Mouse (Mus musculus) stomach, embryonic 16.5 days (tissue): ENCODE measurements around the gene Snai3. TPM values are rescaled to one million over a fixed set of nuclear protein-coding genes. Genes with fewer than 3 reads are reported as not detected.

Experiments used
- ATAC-seq: fragments of 200-750 bp; cut with Nextera tagmentation; 2 replicates; pipeline ENCODE4 v1.8.0; 2017; ENCODE audit warnings: moderate number of reproducible peaks, moderate TSS enrichment; ENCODE audit not compliant: insufficient read depth, low FRiP score
- H3K27ac ChIP-seq: fragments of 300-500 bp; sonication (generic); 2 replicates; pipeline ENCODE4 v1.5.1; 2014; ENCODE audit warnings: low read length
- H3K27me3 ChIP-seq: fragments of 300-500 bp; sonication (generic); 2 replicates; pipeline ENCODE4 v1.6.1; 2014; ENCODE audit warnings: low read length, control low read depth, mixed read lengths; ENCODE audit not compliant: control insufficient read depth, insufficient read depth
- H3K36me3 ChIP-seq: fragments of 300-500 bp; sonication (generic); 2 replicates; pipeline ENCODE4 v1.6.1; 2014; ENCODE audit warnings: low read length; ENCODE audit not compliant: control insufficient read depth, insufficient read depth
- H3K4me1 ChIP-seq: fragments of 300-500 bp; sonication (generic); 2 replicates; pipeline ENCODE4 v1.6.1; 2014; ENCODE audit warnings: low read length, control low read depth, mixed read lengths; ENCODE audit not compliant: control insufficient read depth, insufficient read depth
- H3K4me2 ChIP-seq: fragments of 300-500 bp; sonication (generic); 2 replicates; pipeline ENCODE4 v1.6.1; 2014; ENCODE audit warnings: low read depth, low read length, mixed read lengths
- H3K4me3 ChIP-seq: fragments of 300-500 bp; sonication (generic); replicated peaks from 2 replicates; pipeline ENCODE4 v1.5.1; 2014; ENCODE audit warnings: mild to moderate bottlenecking, low read length
- H3K9ac ChIP-seq: fragments of 300-500 bp; sonication (generic); 2 replicates; pipeline ENCODE4 v1.6.1; 2014; ENCODE audit warnings: low read length
- H3K9me3 ChIP-seq: fragments of 300-500 bp; sonication (generic); replicated peaks from 2 replicates; pipeline ENCODE4 v1.6.1; 2016; ENCODE audit warnings: low read length, control low read depth; ENCODE audit not compliant: control insufficient read depth
- WGBS: fragments of 180-500 bp; shearing (Covaris S2); extraction: QIAGEN DNeasy Blood & Tissue Kit; methylation state at CpG from one replicate; pipeline ENCODE4 v1.1.7; 2014; 5-methylcytosine and 5-hydroxymethylcytosine counted together
- polyA plus RNA-seq: library from polyadenylated mRNA; unstranded; fragments of >200 nt; fragmentation: Nextera tagmentation; extraction: Ambion mirVana; gene quantifications from 2 replicates; pipeline ENCODE4 v1.2.1, GENCODE M21; 2015

Gene Snai3
- polyA plus RNA-seq, 1 experiment from 2014 or later: 1.2 TPM

GRCm38 (mm10) chr8:122437708-122438331 is 22.7 kb downstream of the Snai3 start:
- Histone ChIP-seq H3K4me1 (peaks cover 23% of the 10 kb centered on the region), H3K36me3 (0 out of 2 replicates have a peak, but pooled peaks cover 8% of the 10 kb centered on the region), H3K27me3 (no peaks in the 10 kb centered on the region), H3K9me3 (no peaks in the 10 kb centered on the region; the same call in 1 of the 2 replicates), H3K9ac (peak overlapping the region; percentile 60), H3K4me2 (peak overlapping the region; percentile 15; the same call in 1 of the 2 replicates), H3K27ac (peak overlapping the region; percentile 64), H3K4me3 (peak overlapping the region; percentile 8; the same call in 1 of the 2 replicates)
- WGBS: 80% methylated on average over 13 of the region's 13 CpGs
- ATAC-seq: no peak

GRCm38 (mm10) chr8:122436586-122437125 is 23.9 kb downstream of the Snai3 start:
- H3K4me2 ChIP-seq: no peak overlapping the region
- no peak overlapping the region for H3K9ac ChIP-seq
- H3K4me1 ChIP-seq: peaks cover 19% of the 10 kb centered on the region
- H3K27me3 ChIP-seq: no peaks in the 10 kb centered on the region
- H3K36me3 ChIP-seq: 0 out of 2 replicates have a peak, but pooled peaks cover 8% of the 10 kb centered on the region
- no peak for ATAC-seq
- no peaks in the 10 kb centered on the region; the same call in 1 of the 2 replicates for H3K9me3 ChIP-seq
- no peak overlapping the region for H3K27ac ChIP-seq
- WGBS: 85% methylated on average over 20 of the region's 20 CpGs
- H3K4me3 ChIP-seq: no peak overlapping the region

- H3K4me2 ChIP-seq: no peak overlapping the region
- peaks cover 22% of the 10 kb centered on the region for H3K4me1 ChIP-seq
- H3K9ac ChIP-seq: no peak overlapping the region
- WGBS: 98% methylated on average over 9 of the region's 9 CpGs
- H3K9me3 ChIP-seq: no peaks in the 10 kb centered on the region; the same call in 1 of the 2 replicates
- no peak overlapping the region for H3K27ac ChIP-seq
- ATAC-seq: no peak
- H3K27me3 ChIP-seq: no peaks in the 10 kb centered on the region
- no peak overlapping the region for H3K4me3 ChIP-seq
- 0 out of 2 replicates have a peak, but pooled peaks cover 8% of the 10 kb centered on the region for H3K36me3 ChIP-seq
Observed at GRCm38 (mm10) chr8:122436146-122436545, 24.4 kb downstream of the Snai3 start.

DNA sequence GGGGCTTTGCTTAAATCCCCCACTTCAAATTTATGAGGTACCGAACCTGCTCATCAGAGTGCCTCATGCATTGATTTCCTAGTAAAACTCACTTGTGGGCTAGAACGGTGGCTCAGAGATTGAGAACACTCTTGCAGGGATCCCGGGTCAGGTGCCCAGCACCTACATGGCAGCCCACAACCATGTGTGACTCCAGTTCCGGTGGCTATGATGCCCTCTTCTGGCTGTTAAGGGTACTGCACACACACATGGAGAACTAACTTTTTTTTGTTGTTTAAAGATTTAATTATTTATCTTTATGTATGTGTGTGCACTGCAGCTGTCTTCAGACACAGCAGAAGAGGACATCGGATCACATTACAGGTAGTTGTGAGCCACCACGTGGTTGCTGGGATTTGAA is 25.2 kb downstream of the Snai3 start:
- WGBS: 91% methylated on average over 6 of the region's 6 CpGs

DNA sequence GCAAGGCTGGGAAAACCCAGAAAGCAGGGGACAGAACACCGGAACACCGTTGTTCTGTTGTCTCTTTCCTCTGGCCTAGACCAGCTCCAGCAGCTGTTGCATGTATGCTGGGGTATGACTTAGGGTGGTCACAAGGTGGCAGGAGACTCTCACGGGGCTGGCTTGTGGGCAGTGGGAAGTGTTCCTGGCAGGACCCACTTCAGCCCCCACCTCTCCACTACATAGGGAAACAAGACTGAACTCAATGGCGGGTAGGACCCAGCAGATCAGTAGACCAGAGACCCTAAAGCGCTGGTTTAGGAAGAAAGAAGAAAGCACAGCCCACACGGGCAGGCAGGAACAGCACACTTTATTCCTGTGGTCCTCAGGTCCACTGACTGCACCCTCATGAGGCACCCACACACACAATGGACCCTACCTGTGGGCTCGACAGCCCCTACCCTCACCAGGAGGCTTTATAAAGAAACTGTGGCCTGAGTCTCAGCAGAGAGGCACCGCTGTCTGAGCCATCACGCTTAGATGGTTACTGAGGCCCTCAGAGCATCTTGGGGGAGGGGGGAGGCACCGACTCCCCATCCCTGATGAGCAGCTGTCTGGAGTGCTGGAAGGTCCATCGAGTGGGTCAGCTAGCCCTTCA is 27.1 kb downstream of the Snai3 start:
- peak overlapping the region; percentile 86 for H3K9ac ChIP-seq
- 58% methylated on average over 11 of the region's 11 CpGs for WGBS
- ATAC-seq: 0 out of 2 replicates have a peak, but pooled peaks have one; percentile 0
- peaks cover 19% of the 10 kb centered on the region for H3K4me1 ChIP-seq
- H3K9me3 ChIP-seq: no peaks in the 10 kb centered on the region; the same call in 1 of the 2 replicates
- H3K4me3 ChIP-seq: peak overlapping the region; percentile 65
- H3K4me2 ChIP-seq: peak overlapping the region; percentile 83
- H3K27ac ChIP-seq: peak overlapping the region; percentile 86; the same call in 1 of the 2 replicates
- H3K27me3 ChIP-seq: no peaks in the 10 kb centered on the region
- 0 out of 2 replicates have a peak, but pooled peaks cover 4% of the 10 kb centered on the region for H3K36me3 ChIP-seq

More for the DNA sequence above, 25.2 kb downstream of the Snai3 start:
- Histone ChIP-seq H3K4me1 (peaks cover 22% of the 10 kb centered on the region), H3K4me3 (no peak overlapping the region), H3K9me3 (no peaks in the 10 kb centered on the region; the same call in 1 of the 2 replicates), H3K9ac (no peak overlapping the region), H3K27ac (no peak overlapping the region), H3K36me3 (0 out of 2 replicates have a peak, but pooled peaks cover 8% of the 10 kb centered on the region), H3K27me3 (no peaks in the 10 kb centered on the region), H3K4me2 (no peak overlapping the region)
- ATAC-seq: no peak

DNA sequence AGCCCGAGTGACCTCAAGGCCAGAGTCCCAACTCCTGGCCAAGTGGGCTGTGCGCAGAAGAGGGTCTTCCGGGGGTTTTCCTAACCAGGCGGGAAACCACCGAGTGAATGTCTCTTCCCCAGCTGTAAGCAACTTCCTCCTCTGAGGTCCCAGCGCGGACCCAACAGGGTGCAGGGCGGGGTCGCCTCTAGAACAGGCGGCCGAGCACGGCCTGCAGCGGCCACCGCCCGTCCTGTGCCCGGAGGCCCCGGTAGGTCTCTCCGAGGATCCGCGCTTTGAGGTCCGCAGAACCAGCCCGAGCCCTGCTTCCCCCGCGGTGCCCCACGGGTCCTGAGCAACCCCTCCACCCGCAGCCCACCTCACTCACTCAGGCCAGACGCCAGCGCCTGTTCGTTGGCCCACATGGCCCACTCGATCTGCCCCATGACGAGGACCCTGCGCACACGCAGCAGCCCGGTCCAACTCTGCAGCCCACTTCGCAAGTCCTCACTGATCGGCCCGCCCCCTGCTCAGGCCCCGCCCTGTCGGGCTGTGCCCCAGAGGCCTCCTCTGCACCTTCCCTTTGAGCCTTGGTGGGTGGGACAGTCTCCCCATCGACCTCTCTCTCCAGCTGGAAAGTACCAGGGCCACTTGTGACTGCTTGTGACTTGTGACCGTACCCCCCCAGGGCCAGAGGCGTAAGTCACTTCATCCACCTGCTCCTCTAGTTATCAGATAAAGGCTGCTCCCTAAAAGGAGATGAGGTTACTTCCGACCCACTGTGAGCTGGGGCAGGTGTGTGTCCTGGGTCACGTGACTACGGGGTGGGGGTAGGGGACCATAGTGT is 27.9 kb downstream of the Snai3 start, which contains the start of gene Cyba:
Cyba (minus strand) TSS at position 488 of the 826 bp plus-strand sequence.
- H3K4me2 ChIP-seq: peak within 1 kb of the TSS; percentile 83
- H3K4me3 ChIP-seq: peak within 1 kb of the TSS; percentile 65
- H3K9me3 ChIP-seq: no peaks in the 10 kb centered on the region; the same call in 1 of the 2 replicates
- peaks cover 13% of the 10 kb centered on the region for H3K4me1 ChIP-seq
- H3K36me3 ChIP-seq: 0 out of 2 replicates have a peak, but pooled peaks cover 4% of the 10 kb centered on the region
- peak; percentile 88 for ATAC-seq
- peak within 1 kb of the TSS; percentile 86 for H3K9ac ChIP-seq
- WGBS: 2% methylated on average over 45 of the region's 45 CpGs
- H3K27ac ChIP-seq: peak within 1 kb of the TSS; percentile 86
- no peaks in the 10 kb centered on the region for H3K27me3 ChIP-seq

- peak overlapping the region; percentile 86 for H3K27ac ChIP-seq
- no peaks in the 10 kb centered on the region; the same call in 1 of the 2 replicates for H3K9me3 ChIP-seq
- ATAC-seq: peak; percentile 9; the same call in 1 of the 2 replicates
- peak overlapping the region; percentile 65 for H3K4me3 ChIP-seq
- WGBS: 23% methylated on average over 18 of the region's 18 CpGs
- no peaks in the 10 kb centered on the region for H3K27me3 ChIP-seq
- peaks cover 13% of the 10 kb centered on the region for H3K4me1 ChIP-seq
- 0 out of 2 replicates have a peak, but pooled peaks cover 4% of the 10 kb centered on the region for H3K36me3 ChIP-seq
- peak overlapping the region; percentile 86 for H3K9ac ChIP-seq
- peak overlapping the region; percentile 83 for H3K4me2 ChIP-seq
Observed at GRCm38 (mm10) chr8:122431694-122432442, 28.7 kb downstream of the Snai3 start.

GRCm38 (mm10) chr8:122430646-122431045 is 29.9 kb downstream of the Snai3 start:
- Histone ChIP-seq H3K27ac (peak overlapping the region; percentile 36; the same call in 1 of the 2 replicates), H3K27me3 (no peaks in the 10 kb centered on the region), H3K4me1 (peaks cover 13% of the 10 kb centered on the region), H3K4me3 (no peak overlapping the region), H3K9me3 (no peaks in the 10 kb centered on the region; the same call in 1 of the 2 replicates), H3K36me3 (0 out of 2 replicates have a peak, but pooled peaks cover 4% of the 10 kb centered on the region), H3K9ac (peak overlapping the region; percentile 16; the same call in 1 of the 2 replicates), H3K4me2 (no peak overlapping the region)
- ATAC-seq: no peak
- WGBS: 76% methylated on average over 3 of the region's 3 CpGs
